Mouse (Mus musculus) frontal cortex, postnatal 25 days (tissue): ENCODE results near the gene Dgcr8.
"Not testable (repeated sequence)": the region's sequence is repeated elsewhere in the genome, so short reads cannot be mapped to it uniquely, and the experiment has no call there.

ENCODE experiments used
- DNase-seq, 2 experiments: peaks; one replicate each; pipeline ENCODE4 v3.0.0; 2022; ENCODE audit warnings: low spot score in 2 of 2

Dgcr8 gene

GRCm38 (mm10) chr16:18289067-18289588, at the start of gene Dgcr8:
Gene Dgcr8, minus strand, starts transcription at chr16:18289246.
- DNase-seq: peak; percentile 95 to 98

DNA sequence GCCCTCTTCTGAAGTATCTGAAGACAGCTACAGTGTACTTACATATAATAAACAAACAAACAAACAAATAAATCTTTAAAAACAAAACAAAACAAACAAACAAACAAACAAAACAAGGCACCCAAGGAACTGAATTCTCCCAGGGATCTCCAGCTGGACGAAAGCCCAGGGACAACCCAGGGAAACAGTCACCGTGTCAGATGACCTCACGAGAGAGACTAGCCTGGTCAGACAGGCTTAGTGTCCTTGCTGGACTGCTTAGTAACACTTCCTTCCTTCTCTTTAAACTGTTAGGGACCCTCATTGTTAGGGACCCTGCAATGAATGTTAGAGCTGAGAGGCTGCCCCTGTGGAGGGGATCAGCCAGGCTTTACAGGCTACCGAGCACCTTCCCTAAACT, 48.2 kb upstream of the Dgcr8 start:
- no peak for DNase-seq

GRCm38 (mm10) chr16:18335981-18336380, 46.9 kb upstream of the Dgcr8 start:
- no peak for DNase-seq

DNA sequence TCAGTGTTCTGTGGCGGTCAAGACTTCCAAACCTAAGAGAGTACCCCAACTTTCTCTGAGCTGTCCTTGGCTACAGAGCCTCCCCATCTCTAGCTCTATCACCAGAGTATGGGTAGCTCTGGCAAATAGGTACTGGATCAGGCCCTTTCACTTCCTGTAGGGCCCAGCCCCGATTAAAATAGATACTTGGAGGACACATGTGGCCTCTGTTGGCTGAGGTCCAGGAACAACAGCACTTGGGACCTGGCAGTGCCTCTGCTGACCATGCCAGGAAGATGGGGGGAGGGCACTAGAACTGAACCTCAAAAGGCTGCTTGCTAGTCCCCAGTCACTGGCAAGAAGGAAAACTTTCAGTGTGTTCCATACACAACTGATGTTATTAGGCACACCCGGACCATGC, 44.9 kb upstream of the Dgcr8 start:
- DNase-seq: no peak

DNA sequence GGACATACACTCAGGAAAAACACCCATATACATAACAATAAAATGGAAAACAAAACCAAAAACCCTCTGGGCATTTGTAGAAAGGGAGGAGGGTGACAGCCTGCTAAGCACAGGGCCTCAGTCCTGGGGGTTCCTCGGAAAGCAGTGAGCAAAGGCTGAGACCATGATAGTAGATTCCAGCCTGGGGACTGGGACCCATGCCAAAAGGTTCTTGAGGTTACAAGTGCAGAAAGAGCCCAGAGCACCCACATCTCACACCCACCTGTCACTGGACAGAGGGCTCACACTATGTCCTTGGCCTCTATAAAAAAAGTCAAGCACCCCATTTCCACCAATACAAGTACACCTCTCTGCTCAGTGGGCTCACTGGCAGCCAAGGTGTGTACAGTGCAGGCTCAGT, 39.5 kb upstream of the Dgcr8 start:
- DNase-seq: no peak

- DNase-seq: no peak
These were observed 38.9 kb upstream of the Dgcr8 start for GRCm38 (mm10) chr16:18327936-18328335.

DNA sequence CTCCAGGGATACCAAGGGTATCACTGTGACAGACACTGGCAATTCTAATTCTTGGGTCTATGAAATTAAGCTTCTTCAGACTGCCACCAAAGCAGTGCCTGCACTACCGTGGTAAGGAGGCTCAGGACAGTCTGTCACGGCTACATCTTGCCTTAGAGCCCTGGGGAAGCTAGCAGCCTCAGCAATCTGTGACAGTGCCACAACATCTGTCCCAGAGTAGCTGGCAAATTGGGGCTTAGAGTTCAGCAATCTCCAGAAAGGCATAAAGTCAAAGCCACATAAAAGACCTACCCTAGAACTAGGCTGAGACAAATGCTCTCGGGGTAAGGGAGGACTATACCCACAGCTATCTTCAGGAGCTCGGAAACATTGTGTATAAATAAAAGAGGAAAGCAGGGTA, 36.7 kb upstream of the Dgcr8 start:
- DNase-seq: no peak

DNA sequence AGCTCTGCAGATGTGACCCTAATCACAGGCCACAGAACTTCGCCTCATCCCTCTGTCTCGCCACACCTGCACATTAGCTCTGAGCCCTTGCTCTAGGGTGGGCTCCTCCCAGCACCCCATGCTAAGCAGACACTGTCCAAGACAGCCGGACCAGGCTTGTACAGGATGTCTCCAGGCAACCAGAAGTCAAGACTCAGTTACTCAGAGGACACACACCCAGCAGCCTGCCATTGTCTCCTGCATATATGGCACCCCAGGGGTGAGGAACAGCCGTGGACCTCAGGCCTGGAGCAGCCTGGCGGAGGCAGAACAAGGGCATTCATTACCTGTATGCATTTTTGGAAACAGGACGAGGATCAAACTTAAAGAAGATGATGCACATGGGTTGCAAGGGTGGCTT, 35.0 kb upstream of the Dgcr8 start:
- DNase-seq: no peak

- no peak for DNase-seq
These were observed 34.4 kb upstream of the Dgcr8 start for GRCm38 (mm10) chr16:18323460-18323859.

GRCm38 (mm10) chr16:18321443-18321842, 32.4 kb upstream of the Dgcr8 start:
- no peak for DNase-seq

- no peak for DNase-seq
These were observed 29.9 kb upstream of the Dgcr8 start for GRCm38 (mm10) chr16:18318992-18319391.

- DNase-seq: no peak
These were observed 19.1 kb upstream of the Dgcr8 start for GRCm38 (mm10) chr16:18308159-18308558.

GRCm38 (mm10) chr16:18289614-18290013, 568 bp upstream of the Dgcr8 start:
- not testable (repeated sequence) for DNase-seq

GRCm38 (mm10) chr16:18288581-18289061, 425 bp downstream of the Dgcr8 start:
- no peak for DNase-seq

GRCm38 (mm10) chr16:18288166-18288565, 880 bp downstream of the Dgcr8 start:
- no peak for DNase-seq

GRCm38 (mm10) chr16:18275166-18275565, 13.9 kb downstream of the Dgcr8 start:
- no peak for DNase-seq

DNA sequence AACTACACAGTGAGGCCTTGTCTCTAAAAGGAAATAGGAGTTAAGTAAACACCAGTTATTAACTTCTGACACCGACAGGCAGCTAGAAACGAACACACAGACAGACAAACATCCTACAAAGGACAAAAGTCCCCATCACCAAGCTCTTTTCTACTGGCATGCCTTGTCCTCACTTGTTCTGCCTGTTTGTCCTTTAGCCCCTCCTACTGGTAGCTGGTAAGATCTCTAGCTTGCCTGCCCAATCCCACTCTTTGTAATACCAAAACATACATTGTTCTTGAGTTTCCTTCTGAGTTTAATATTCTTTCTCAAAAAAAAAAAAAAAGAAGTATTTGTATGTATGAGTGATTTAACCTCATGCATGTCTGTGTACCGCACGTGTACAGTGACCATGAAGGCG, 20.9 kb downstream of the Dgcr8 start:
- no peak for DNase-seq

DNA sequence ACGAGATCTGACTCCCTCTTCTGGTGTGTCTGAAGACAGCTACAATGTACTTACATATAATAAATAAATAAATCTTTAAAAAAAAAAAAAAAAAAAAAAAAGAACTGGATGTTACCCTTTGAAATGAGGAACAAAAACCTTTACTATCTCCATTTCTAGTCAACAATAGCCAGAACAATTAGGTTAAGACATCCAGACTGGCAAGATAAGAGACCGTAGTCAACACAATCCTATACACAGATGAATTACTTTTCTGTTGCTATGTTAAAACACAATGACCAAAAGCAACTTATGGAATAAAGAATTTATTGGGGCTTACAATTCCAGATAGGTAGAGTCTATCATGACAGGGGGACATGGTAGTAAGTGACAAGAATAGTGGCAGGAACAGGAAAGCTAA, 24.0 kb downstream of the Dgcr8 start:
- DNase-seq: no peak

GRCm38 (mm10) chr16:18258221-18258620, 30.8 kb downstream of the Dgcr8 start, which contains the start of gene Gm49776:
Gene Gm49776, minus strand, starts transcription at chr16:18258321.
- DNase-seq: no peak

- DNase-seq: no peak
These were observed 35.2 kb downstream of the Dgcr8 start for GRCm38 (mm10) chr16:18253866-18254265.

- no peak for DNase-seq
These were observed 36.3 kb downstream of the Dgcr8 start for GRCm38 (mm10) chr16:18252736-18253135.

- no peak for DNase-seq
These were observed 37.9 kb downstream of the Dgcr8 start for GRCm38 (mm10) chr16:18250828-18251790.

- DNase-seq: no peak
These were observed 38.8 kb downstream of the Dgcr8 start for GRCm38 (mm10) chr16:18250231-18250630.
